Mouse (Mus musculus) small intestine, adult 10 weeks (tissue): ENCODE data around the gene Sucnr1. TPM values are rescaled to one million over a fixed set of nuclear protein-coding genes. Genes with fewer than 3 reads are reported as not detected.

ENCODE experiments used
- polyA plus RNA-seq: library from polyadenylated mRNA; stranded (reverse); fragments of 350-450 nt; fragmentation: Illumina TruSeq; extraction: RNeasy Lipid Tissue Mini Kit (QIAGEN cat#74804); gene quantifications from one replicate; pipeline ENCODE4 v1.2.3, GENCODE M21; 2014; ENCODE audit warnings: low replicate concordance

Sucnr1 gene
- 2.3 TPM for polyA plus RNA-seq

GRCm38 (mm10) chr3:60081648-60082047, at the start of gene Sucnr1:
Gene Sucnr1, plus strand, starts transcription at chr3:60081869.

Other genes with a start within 250 kb of the Sucnr1 start
- not detected for gene Gm8298, start 220.8 kb upstream of the Sucnr1 start, polyA plus RNA-seq
- gene C130079G13Rik, start 156.7 kb upstream of the Sucnr1 start, polyA plus RNA-seq = not detected
- gene Aadacl2, start 75.1 kb upstream of the Sucnr1 start, polyA plus RNA-seq = not detected
- gene Aadac, start 56.2 kb upstream of the Sucnr1 start, polyA plus RNA-seq = 969 TPM